Mouse (Mus musculus): ENCODE measurements at regions not wholly inside any gene's neighbourhood (a gene's known extent, or its start where the extent isn't known, plus 50 kb on each side); places are given as distances from the start of the nearest gene placed in this dataset.

GRCm38 (mm10) chr6:59261866-59262265, 53.2 kb downstream of the Tigd2 start:
- peak; percentile 10; the same call in 1 of the 2 replicates for ATAC-seq (ENCODE audit: low TSS enrichment)

- peak; percentile 79 for ATAC-seq (ENCODE audit: low TSS enrichment)
Observed at GRCm38 (mm10) chr6:59264965-59265364, 56.3 kb downstream of the Tigd2 start.

GRCm38 (mm10) chr6:59274135-59274534, 65.5 kb downstream of the Tigd2 start:
- peak; percentile 95 for ATAC-seq (ENCODE audit: low TSS enrichment)

Data from frontal cortex, adult (tissue).